Mouse (Mus musculus) left cerebral cortex, adult 8-10 months (tissue): Measurements from ENCODE around the gene Cyp2w1. TPM values are rescaled to one million over a fixed set of nuclear protein-coding genes. Genes with fewer than 3 reads are reported as not detected.

Source experiments
- DNase-seq, 2 experiments: peaks; one replicate each; pipeline ENCODE4 v3.0.0; 2022; ENCODE audit warnings: low spot score in 2 of 2
- total RNA-seq, 4 experiments: library from RNA; stranded (reverse); gene quantifications; 2 replicates each; pipeline ENCODE4 v1.2.4; 2022

Cyp2w1 gene
- not detected for total RNA-seq

DNA sequence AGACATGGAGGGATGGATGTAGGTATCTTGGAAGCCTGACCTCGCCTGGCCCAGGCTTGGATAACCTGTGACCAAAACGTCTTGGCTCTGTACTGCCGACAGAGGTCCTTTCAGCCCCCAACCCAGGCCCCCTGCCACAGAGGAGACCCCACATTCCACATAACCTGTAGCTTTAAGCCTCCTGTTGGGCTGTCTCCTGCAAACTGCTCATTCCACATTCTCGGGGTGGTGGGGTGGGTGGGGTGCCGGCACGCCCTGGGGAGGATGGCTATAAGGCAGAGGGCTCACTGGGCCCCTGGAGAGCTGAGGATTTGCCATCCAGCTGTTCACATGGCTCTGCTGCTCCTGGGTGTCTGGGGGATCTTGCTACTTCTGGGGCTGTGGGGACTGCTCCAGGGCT, at the start of gene Cyp2w1:
Gene Cyp2w1 (plus strand): TSS at position 301 of the 400 bp plus-strand sequence.
- no peak for DNase-seq

DNA sequence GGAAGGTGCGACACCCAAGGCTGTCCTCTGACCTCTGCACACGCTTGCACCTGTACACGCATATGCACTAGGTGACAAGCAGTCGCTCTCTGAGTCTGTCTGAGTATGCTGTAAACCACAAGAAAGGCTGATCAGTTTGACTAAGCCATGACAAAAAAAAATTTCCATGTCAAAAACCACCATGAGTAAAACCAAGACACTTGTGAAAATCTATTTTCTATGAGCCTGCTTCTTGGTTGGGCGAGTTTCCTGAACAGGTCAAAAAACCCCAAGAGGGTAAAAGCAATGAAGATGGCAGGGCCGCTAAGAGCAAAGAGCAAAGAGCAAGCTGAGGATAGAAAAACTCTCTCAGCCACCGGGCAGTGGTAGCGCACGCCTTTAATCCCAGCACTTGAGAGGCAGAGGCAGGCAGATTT, 48.8 kb upstream of the Cyp2w1 start:
- DNase-seq: no peak

DNA sequence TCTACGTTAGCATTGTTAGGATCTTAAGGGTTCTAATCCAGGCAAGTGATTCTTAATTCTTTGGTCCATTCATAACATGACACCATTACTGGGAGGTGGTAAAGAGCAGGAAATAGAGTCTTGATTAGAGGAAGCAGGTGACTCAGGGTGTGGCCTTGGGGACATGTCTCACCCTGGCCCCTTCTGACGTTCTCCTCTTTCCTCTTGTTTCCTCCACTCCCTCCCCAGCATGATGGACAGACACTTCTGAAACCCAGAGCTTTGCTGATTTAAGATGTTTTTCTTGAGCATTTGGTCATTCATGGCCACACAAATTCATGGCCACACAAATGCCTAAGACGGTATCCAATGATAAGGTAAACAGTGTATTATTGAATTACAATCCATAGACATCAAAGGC, 42.5 kb upstream of the Cyp2w1 start:
- no peak for DNase-seq

DNA sequence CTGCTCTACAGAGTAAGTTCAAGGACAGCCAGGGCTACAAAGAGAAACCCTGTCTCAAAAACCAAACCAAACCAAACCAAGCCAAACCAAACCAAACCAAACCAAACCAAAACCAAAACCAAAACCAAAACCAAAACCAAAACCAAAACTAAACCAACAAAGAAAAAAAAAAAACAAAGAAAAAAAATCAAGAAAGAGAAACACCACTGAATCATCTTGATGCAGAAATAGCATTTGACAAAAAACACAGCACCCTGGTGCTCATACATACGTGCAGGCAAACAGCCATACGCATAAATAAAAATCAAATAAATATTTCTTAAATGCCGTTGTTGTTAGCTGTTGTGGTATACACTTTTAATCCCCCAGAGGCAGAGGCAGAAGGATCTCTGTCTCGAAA, 41.9 kb upstream of the Cyp2w1 start:
- DNase-seq: no peak

DNA sequence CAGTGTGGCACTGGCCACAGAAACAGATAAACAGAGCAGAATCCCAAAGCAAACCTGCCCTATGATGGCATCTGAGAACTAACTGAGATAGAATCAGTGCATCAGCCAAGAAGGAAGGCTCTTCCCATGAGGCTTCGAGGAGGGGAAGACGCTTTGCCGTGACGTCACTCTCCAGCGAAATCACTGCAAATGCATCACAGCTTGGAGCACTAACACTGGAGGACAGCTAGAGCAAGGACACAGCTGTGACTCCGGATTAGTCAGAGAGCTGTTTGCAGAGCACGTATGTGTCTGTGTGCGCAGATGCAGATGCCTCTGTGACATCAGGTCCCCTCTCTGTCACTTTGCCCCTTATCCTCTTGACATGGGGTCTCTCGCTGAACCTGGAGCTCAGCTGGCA, 40.6 kb upstream of the Cyp2w1 start:
- DNase-seq: no peak

DNA sequence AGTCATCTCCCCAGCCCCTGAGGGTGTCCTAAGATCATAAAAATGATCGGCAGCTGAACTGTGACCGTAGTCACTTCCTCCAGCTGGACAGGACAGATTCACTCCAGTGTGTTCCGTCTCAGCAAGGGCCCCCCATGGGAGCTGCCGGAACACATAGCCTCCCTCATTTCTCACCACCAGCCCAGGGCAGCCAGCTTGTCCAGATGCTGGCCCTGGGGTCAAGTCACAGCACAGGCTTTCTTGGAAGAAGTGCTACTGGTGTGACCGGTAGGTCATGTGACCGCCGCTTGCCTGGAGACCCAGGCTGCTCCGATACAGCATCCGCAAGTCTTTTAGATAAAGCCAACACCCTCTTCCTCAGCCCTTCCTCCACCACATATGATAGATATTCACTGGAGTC, 38.9 kb upstream of the Cyp2w1 start:
- DNase-seq: no peak

DNA sequence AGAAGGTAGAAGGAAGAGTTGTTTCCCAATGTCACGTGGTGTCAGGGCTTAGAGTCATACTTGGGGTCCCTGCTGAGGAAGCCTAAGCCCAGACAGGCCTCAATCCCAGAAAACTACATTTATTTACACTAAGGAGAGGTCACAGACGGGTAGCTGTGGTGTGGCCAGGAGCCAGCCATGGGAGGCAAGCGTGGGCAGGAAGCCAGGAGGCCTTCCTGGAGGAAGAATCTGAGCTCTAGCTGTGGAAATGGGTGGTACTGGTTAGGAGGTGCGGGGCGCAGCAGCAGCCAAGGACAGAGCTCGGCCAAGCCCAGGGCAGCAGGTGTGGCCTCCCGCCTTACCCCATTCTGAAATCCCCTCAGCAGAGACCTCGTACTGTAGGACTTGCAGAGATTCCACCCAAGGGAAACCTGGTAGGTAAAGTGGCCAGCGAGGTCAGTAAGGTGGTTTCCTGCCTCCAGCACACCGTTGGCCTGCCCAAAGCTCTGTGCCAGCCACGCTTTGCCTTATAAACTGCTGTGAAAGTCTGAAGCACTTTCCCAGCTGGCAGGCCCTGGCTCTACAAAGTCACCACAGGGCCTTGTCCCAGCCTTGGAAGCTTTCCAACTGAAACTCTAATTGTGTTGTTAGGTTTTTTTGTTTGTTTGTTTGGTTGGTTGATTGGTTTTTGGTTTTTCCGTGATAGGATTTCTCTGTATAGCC, 37.3 kb upstream of the Cyp2w1 start:
- DNase-seq: no peak

DNA sequence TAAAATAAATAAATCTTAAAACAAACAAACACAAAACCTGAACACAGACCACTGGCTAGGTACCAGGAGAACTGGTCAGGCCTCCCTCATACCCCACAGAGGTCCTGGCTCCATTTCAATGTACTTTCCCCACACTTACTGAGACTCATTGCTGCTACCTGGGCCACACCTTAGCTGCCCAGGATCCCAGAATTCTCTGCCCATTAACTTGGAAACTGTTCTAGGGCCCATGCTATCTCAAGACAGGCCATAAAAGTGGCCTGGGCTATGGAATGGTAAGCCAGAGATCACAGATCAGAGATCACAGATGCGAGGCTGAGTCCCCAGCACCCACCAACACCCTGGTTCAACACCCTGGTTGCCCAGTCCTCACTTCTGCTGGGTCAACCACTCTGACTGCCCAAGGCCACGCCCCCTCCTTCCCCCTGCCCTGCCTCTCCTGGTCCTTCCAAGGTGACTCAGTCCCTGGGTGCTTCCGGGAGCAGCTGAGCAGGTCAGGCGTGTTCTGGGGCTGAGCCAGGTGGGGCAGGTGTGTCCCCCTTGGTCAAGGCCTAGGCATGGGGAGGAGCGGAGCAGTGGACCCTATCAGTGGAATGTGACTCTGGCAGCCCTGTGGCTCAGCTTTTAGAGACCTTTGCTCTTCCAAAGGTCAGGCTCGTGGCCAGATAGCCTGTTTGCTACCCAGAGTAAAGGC, 35.3 kb upstream of the Cyp2w1 start:
- DNase-seq: no peak

DNA sequence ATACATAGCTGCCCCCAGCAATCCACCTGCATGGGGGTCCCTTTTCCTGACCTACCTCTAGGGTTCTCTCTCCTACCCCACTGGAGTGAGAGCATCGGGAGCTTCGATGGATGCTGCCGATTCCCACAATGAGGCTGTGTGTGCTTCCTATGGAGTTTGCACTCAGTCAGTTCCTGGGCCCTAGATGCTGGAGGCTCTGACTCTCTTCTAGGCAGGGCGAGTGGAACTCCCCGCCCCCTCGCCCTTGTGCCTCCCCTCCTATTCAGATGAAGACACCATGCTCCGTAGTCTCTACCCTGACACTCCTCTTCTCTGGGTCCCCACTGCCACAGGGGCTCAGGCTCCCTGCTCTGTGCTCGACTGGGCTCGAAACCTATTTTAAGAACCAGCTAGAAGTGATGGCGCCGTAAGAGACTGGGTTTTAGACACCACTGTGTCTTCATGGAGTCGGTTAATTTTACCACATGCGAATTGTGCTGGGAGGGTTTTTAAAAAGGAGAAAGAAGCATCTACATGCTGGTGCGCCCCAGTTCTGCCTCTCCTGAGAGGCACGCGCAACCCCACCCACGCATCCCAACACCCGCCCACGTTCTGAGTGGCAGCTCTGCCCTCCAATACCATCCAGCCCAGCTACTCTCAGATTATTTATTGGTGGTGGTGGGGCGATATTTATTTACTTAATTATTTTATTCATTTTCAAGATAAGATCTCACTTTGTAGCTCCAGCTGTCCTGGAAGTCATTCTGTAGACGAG, 34.5 kb upstream of the Cyp2w1 start:
- DNase-seq: peak; percentile 51 to 69

DNA sequence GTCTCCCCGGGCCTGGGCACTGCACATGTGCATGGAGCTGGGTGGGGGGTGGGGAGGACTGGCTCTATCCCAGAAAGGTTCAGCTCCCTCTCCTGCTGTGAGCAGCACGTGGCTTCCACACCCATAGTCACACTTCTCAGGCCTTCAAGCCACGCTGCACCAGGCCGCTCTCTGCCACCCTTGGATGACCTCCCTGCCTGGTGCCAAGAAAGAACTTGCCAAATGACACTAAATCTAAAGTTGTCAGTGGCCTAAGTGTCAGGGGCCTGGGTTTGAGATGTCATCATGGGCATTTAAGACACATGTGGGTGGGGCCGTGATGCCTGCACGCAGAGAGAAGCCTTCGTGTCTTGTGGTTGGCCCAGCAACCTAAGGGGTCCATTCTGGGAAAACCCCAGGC, 32.0 kb upstream of the Cyp2w1 start:
- no peak for DNase-seq

DNA sequence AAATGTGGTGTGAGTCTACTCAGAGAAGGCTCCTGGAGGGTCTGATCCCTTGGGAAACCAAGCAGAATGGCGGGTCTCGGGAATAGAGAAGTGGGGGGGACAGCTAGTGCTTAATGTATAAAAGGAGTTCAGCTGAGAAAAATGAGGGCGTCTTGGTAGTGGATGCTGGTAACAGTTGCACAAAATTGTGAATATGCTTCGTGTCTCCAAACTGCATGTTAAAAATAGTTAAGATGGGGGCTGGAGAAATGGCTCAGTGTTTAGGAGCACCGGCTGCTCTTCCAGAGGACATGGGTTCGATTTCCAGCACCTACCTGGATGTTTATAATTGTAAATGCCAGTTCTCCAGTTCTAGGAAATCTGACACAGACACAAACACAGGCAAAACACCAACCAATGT, 31.1 kb upstream of the Cyp2w1 start:
- DNase-seq: no peak

DNA sequence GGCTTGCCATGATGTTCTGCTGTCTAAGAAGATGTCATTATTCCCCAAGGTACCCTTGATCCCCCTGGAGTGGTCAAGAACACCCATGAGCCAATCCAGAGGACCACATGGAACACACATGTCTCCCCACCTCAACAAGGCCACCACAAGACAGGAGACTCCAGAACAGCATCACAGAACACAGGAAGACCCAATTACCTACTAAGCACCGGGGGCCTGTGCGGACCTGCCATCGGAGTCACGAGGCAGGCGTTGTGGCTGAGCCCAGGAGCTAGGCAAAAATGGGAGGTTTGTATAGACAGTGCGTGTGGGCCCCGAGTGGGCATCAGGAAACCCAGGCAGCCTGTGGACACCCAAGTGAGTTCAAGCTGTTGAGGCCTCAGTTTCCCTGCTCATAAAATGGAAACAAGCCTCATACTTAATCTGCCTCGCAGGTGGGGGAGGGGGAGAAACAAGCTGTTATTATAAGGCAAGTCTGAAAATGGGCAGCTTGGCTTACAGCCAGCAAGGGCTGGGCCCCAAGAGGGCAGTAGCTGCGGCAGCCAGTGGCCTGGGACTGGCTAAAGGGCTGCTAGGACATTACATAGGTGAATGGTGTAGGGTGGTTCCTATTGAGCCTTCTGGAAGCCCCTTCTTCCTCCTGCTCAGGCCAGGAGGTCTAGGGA, 29.0 kb upstream of the Cyp2w1 start:
- DNase-seq: peak in 1 of 2 experiments; percentile 55

DNA sequence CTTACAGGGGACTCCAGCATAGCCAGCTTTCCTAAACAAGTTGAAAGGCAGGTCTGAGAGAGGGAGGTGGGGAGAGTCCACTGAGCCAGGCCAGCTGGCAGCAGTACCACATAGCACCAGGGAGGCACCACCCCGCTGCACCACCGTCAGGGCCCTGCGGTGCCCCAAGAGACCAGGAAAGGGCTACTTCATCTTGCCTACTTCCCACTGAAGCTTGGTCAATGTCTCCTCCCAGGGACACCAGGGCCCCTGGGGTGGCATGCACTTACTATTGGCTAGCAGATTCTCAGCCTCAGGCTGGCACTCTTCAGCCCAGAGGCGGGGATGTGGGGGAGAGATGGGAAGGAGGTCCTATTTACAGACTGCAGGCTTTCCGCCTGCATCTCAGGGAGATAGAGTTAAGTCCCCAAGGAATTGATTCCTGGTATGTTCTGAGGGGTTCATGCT, 28.3 kb upstream of the Cyp2w1 start:
- DNase-seq: peak; percentile 36 to 58

DNA sequence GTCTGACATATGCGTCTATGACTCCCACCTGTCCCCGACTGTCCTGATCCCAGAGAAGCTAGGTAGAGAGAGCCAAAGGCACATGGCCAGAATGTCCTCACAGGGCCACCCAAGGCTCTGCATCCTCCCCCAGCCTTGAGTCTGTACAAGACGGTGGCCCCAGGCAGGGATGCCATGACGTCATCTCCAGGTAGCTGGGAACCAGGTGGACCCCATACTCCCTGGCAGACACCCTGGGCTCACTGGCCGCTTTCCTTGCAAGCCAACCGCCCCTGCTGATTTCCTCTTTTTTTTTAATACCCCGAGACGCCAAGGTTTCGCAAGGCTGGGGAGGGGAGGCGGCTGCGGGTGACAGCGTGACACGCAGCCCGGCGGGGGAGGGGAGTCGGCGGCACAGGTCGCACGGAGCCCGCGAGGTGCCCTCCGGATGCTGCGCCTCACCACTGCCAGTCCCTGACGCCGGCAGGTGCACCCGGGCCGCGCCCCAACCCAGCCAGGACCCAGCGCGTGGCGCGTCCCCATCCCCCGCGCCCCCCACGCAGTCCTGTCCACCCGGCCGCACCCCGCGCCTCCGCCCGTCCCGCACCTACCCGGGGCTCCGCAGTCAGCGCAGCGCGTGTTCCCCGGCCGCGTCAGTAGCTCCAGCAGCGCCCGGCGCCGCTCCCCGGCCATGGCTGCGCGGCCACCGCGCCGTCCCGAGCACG, 27.6 kb upstream of the Cyp2w1 start:
- peak; percentile 62 to 68 for DNase-seq

DNA sequence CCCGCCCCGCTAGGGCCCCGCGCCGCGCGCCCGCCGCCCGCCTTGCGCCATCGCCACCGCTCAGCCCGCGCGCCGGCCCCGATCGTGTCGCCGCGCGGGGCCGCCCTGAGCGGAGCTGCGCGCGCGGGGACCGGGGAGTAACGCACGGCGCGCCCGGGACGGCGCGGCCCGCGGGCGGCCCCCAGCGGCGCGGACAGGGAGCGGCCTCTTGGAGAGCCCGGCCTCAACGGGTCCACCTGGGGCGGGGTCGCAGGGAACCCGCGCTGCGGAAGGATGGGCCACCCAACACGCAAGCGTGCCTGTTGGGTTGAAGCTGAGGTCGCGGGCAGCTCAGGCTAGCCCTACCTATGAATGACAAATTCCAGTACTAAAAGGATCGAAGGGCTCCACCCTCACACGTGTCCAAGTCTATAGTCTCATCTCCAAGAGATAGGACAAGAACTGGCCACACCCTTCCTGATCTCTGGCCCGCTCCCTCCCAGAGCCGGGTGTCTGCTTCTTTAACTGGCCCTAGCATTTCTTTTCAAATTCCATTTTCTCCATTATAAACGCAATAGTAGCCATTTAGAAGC, 26.9 kb upstream of the Cyp2w1 start, which contains the start of gene Adap1:
Gene Adap1 (minus strand): TSS at position 228 of the 572 bp plus-strand sequence.
- peak; percentile 56 to 57 for DNase-seq

DNA sequence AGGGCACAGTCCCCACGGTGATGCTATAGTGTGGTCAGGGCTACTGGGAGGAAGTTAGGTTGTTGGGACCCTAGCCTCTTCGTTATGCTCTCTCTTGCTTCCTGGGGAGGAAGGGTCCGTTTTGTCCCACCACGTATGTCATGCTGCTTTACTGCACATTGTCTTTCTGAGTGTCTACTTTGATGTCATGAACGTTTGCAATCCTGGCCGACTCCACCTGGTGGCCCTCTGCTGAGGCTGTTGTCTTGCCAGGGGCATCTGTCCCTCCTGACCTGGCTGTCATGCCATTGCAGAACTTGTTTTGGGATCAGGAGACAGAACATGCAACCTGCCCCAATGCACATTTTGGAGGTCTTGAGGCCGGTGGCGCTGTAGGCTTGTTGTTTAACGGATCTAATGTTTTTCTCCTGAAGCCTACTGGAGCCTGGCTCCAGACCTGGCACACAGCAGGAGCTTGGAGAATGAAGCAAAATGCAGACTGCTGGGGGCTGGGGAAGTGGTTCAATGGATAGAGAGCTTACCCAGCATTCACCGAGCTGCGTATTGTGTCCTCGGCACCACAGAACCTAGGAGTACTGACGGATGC, 26.2 kb upstream of the Cyp2w1 start:
- DNase-seq: no peak

DNA sequence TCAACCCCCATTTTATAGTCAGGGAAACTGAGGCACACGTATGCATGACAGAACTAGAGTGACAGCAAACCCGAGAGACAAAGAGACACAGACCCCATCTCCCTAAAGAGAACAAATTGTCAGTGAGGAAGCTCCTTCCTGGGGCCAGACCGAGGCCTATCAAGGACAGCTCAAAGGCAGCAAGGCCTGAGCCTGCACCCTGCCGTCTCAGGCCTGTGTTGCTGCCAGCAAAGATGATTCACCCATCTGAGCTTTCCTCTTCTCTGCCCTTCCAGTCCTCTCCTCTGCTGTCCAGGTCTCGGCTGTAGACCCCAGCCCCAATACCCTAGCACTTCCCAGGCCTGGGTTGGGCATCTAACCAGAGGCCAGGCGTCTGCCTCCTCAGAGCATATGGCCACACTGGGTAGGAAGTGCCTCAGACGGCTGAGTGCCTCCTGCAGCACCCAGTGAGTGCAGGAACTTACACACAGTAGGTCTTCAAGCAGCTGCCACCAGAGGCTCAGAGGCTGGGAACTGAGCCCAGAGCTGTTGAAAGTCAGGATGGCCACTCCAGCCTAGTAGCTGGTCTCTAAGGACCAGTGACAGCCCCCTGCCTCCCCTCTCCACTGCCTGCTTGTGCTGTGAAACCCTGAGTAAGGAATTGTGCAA, 25.3 kb upstream of the Cyp2w1 start:
- DNase-seq: no peak

DNA sequence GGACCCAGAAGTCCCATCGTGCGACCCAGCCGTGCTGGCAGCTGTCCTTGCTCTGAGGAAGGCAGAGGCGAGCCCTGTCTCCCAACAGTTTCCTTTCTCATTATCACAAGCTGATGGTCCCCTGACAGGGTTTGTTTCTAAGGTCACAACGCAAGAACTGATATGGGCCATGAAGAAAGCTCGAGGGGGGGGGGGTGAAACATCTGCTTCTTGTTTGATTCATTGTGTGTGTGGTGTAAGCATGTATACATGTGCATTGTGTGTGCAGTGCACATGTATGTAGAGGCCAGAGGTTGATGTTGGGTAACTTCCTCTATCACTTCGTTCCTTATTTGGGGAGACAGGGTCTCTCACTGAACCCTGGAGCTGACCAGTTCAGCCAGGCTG, 24.8 kb upstream of the Cyp2w1 start:
- no peak for DNase-seq

DNA sequence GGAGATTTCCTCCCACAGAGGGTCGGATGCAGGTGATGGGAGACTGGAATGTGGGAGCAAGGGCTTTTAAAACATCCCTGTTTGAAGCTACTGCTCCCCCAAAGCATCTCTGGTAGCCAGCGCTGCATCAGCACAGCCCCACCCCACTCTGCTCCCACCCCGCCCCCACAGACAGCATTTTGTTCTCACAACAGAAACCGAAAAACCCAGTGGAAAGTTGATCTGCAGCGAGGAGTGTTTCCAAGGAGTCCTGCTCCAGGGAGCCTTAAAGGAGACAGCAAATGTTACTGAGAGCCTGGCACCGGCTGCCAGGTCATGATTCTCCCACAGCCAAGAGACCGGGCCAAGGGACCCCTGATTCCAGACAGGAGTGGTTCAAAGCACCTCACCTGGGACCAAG, 21.7 kb upstream of the Cyp2w1 start:
- DNase-seq: no peak

DNA sequence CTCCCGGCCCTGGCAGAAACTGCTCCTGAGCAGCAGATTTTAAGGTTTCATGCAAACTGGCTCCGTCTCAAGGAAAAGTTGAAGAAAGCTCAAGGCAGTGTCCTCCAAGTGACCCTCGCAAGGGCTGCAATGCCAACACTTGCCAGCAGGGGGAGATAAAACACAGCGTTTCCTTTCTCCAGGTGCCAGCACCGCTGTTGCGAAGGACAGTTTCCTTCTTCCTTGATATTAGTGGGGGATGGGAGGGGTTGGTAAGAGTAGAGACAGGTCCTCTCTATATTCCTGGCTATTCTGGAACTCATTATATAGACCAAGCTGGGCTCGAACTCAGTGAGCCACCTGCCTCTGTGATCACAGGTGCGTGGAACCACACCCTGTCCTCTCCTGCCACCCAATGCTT, 20.7 kb upstream of the Cyp2w1 start:
- DNase-seq: peak in 1 of 2 experiments; percentile 92
